ENCODE assay signal across 10 mouse cellular contexts in genomic region chr13:90642206-90642823, GRCm38 (mm10).
A peak's percentile ranks its signal among the peaks of the same experiment; 100 is the strongest.
DNase-seq lines count a peak whose midpoint lies in the region; ATAC-seq lines count a peak whose summit lies in the region.
"Had no signal": no experiment of that assay in that cellular context is flagged by ENCODE, and none has a peak within 500 bp of the region (broad histone marks: within the 10 kb centered on the region; RNA-seq: fewer than 3 reads in every experiment).

No protein-coding gene starts in this region.

- H3K4me1 ChIP-seq in embryonic facial prominence, embryonic 10.5 days: peaks cover 22% of the 10 kb centered on the region
- no peaks in the 10 kb centered on the region for H3K4me1 ChIP-seq in hindbrain, embryonic 11.5 days (replicated peaks; ENCODE audit: control insufficient read depth, insufficient read depth, low read length)
- peaks cover 21% of the 10 kb centered on the region for H3K4me1 ChIP-seq in midbrain, embryonic 13.5 days (replicated peaks)
- no peaks in the 10 kb centered on the region for H3K4me1 ChIP-seq in intestine, embryonic 15.5 days (replicated peaks)

- 45% methylated on average over 5 of the region's 5 CpGs for WGBS in embryonic facial prominence, embryonic 10.5 days
- WGBS in hindbrain, embryonic 11.5 days: 55% methylated on average over 5 of the region's 5 CpGs
- 53% methylated on average over 5 of the region's 5 CpGs for WGBS in midbrain, embryonic 13.5 days
- WGBS in intestine, embryonic 15.5 days: 81% methylated on average over 5 of the region's 5 CpGs

- no peak overlapping the region for H3K9ac ChIP-seq in hindbrain, embryonic 11.5 days (ENCODE audit: low read depth, low read length)
- no peak overlapping the region for H3K9ac ChIP-seq in midbrain, embryonic 13.5 days (replicated peaks)
- no peak overlapping the region for H3K9ac ChIP-seq in intestine, embryonic 15.5 days

- no peaks in the 10 kb centered on the region for H3K36me3 ChIP-seq in embryonic facial prominence, embryonic 10.5 days (replicated peaks)
- H3K36me3 ChIP-seq in hindbrain, embryonic 11.5 days (ENCODE audit: control insufficient read depth, insufficient read depth, low read length): no peaks in the 10 kb centered on the region
- H3K36me3 ChIP-seq in midbrain, embryonic 13.5 days: no peaks in the 10 kb centered on the region
- H3K36me3 ChIP-seq in intestine, embryonic 15.5 days: no peaks in the 10 kb centered on the region

- H3K4me2 ChIP-seq in hindbrain, embryonic 11.5 days (replicated peaks; ENCODE audit: low read depth, low read length): no peak overlapping the region
- no peak overlapping the region for H3K4me2 ChIP-seq in midbrain, embryonic 13.5 days (replicated peaks)
- H3K4me2 ChIP-seq in intestine, embryonic 15.5 days (replicated peaks): no peak overlapping the region

- H3K27ac ChIP-seq in embryonic facial prominence, embryonic 10.5 days (replicated peaks): peak overlapping the region; percentile 64
- no peak overlapping the region for H3K27ac ChIP-seq in hindbrain, embryonic 11.5 days (ENCODE audit: low read depth, low read length)
- peak overlapping the region; percentile 44 for H3K27ac ChIP-seq in midbrain, embryonic 13.5 days
- H3K27ac ChIP-seq in intestine, embryonic 15.5 days: no peak overlapping the region

- no peak overlapping the region for H3K4me3 ChIP-seq in embryonic facial prominence, embryonic 10.5 days
- no peak overlapping the region for H3K4me3 ChIP-seq in hindbrain, embryonic 11.5 days (ENCODE audit: low read depth, low read length)
- H3K4me3 ChIP-seq in midbrain, embryonic 13.5 days (replicated peaks): no peak overlapping the region
- no peak overlapping the region for H3K4me3 ChIP-seq in intestine, embryonic 15.5 days (replicated peaks)

- no peaks in the 10 kb centered on the region for H3K9me3 ChIP-seq in embryonic facial prominence, embryonic 10.5 days
- H3K9me3 ChIP-seq in hindbrain, embryonic 11.5 days (ENCODE audit: control insufficient read depth, low read length): no peaks in the 10 kb centered on the region
- H3K9me3 ChIP-seq in midbrain, embryonic 13.5 days: no peaks in the 10 kb centered on the region
- H3K9me3 ChIP-seq in intestine, embryonic 15.5 days: no peaks in the 10 kb centered on the region

- no peaks in the 10 kb centered on the region for H3K27me3 ChIP-seq in embryonic facial prominence, embryonic 10.5 days (replicated peaks; ENCODE audit: low read depth, poor library complexity, severe bottlenecking)
- no peaks in the 10 kb centered on the region for H3K27me3 ChIP-seq in hindbrain, embryonic 11.5 days (ENCODE audit: control insufficient read depth, insufficient read depth, low read length)
- H3K27me3 ChIP-seq in midbrain, embryonic 13.5 days: 0 out of 2 replicates have a peak, but pooled peaks cover 7% of the 10 kb centered on the region
- H3K27me3 ChIP-seq in intestine, embryonic 15.5 days (replicated peaks): no peaks in the 10 kb centered on the region

- ATAC-seq in hindbrain, embryonic 11.5 days (ENCODE audit: low FRiP score): no peak
- peak; percentile 25; the same call in 1 of the 2 replicates for ATAC-seq in midbrain, embryonic 13.5 days
- ATAC-seq in intestine, embryonic 15.5 days: no peak
- ATAC-seq: inflammation-experienced regulatory T-cells, adult 6 months; lung, postnatal 0 days had no signal

- DNase-seq in NIH3T3 (ENCODE audit: low read depth): peak; percentile 58
- peak; percentile 54 for DNase-seq in embryonic facial prominence, embryonic 10.5 days (ENCODE audit: low spot score)
- peak; percentile 10 for DNase-seq in hindbrain, embryonic 11.5 days (ENCODE audit: low spot score)
- DNase-seq in cerebellum, adult 9-10 months: no peak
- no peak for DNase-seq in cerebellum, postnatal 25 days
- DNase-seq: right cerebral cortex, postnatal 14 days had no signal

Comparison
In these comparisons a context has a peak if more than half of its experiments do, and no peak if none do; other contexts are left out.
1. DNase-seq: peak in NIH3T3 (single experiment), embryonic facial prominence, embryonic 10.5 days (single experiment) and hindbrain, embryonic 11.5 days (single experiment); none in cerebellum, adult 9-10 months (single experiment) and cerebellum, postnatal 25 days (0 of 2).
2. H3K27ac ChIP-seq: peak in embryonic facial prominence, embryonic 10.5 days (single experiment) and midbrain, embryonic 13.5 days (single experiment); none in hindbrain, embryonic 11.5 days (single experiment) and intestine, embryonic 15.5 days (single experiment).